Mouse (Mus musculus) cerebellum, adult 2 months (tissue): ENCODE measurements at regions not wholly inside any gene's neighbourhood (a gene's known extent, or its start where the extent isn't known, plus 50 kb on each side); places are given as distances from the start of the nearest gene placed in this dataset.

Source experiments
- DNase-seq, 2 experiments: peaks; one replicate each; pipeline ENCODE4 v3.0.0; 2021
- H3K27ac ChIP-seq: fragments of 200-500 bp; 2 replicates; pipeline ENCODE4 v1.5.1; 2012; ENCODE audit warnings: low read length, control low read depth, inconsistent platforms; ENCODE audit not compliant: insufficient read depth
- H3K27me3 ChIP-seq: fragments of 200-500 bp; 2 replicates; pipeline ENCODE4 v1.6.1; 2012; ENCODE audit warnings: inconsistent platforms, mild to moderate bottlenecking, low read length, moderate library complexity; ENCODE audit not compliant: control insufficient read depth, insufficient read depth
- H3K4me1 ChIP-seq: fragments of 200-500 bp; 2 replicates; pipeline ENCODE4 v1.6.1; 2011; ENCODE audit warnings: low read length; ENCODE audit not compliant: control insufficient read depth, insufficient read depth
- H3K4me3 ChIP-seq: fragments of 200-500 bp; replicated peaks from 2 replicates; pipeline ENCODE3; 2011; ENCODE audit warnings: mild to moderate bottlenecking, low read depth, low read length, control low read depth; ENCODE audit not compliant: insufficient read depth
- CTCF ChIP-seq: fragments of 200-500 bp; IDR thresholded peaks from 2 replicates; pipeline ENCODE4 v1.5.1; 2011; ENCODE audit warnings: low read depth, mild to moderate bottlenecking, control low read depth, low read length, moderate library complexity, borderline replicate concordance; ENCODE audit not compliant: insufficient read depth
- POLR2A ChIP-seq: fragments of 200-500 bp; IDR thresholded peaks from 2 replicates; pipeline ENCODE4 v1.6.1; 2011; ENCODE audit warnings: low read length, control low read depth, borderline replicate concordance; ENCODE audit not compliant: insufficient read depth
- WGBS: fragments of 180-500 bp; shearing (Covaris S2); methylation state at CpG from one replicate; pipeline ENCODE4 v1.1.7; 2018; 5-methylcytosine and 5-hydroxymethylcytosine counted together

DNA sequence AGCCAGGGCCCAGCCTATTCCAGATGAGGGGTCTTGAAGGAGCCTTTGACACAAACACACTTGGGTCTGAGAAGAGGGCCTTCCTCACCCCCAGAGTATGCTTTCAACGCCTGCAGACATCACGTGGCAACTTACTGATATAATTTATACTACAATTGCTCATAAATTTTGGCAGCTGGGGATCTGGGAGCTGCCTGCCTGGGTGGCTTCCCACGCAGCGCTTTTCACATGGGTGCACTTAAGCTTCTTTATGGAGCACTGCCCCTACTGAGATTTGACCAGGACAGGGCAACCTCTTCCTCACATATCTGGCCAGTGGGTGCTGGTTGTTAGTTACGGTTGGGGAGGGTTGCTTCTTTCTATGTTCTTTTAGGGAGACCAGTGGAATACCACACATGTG, 61.6 kb downstream of the Spesp1 start:
- no peak overlapping the region for H3K27ac ChIP-seq
- no peaks in the 10 kb centered on the region for H3K27me3 ChIP-seq
- H3K4me3 ChIP-seq: no peak overlapping the region
- H3K4me1 ChIP-seq: peaks cover 3% of the 10 kb centered on the region
- no peak for DNase-seq
- no peak for TF ChIP-seq POLR2A
- no peak for TF ChIP-seq CTCF
- 76% methylated on average over 5 of the region's 5 CpGs for WGBS

DNA sequence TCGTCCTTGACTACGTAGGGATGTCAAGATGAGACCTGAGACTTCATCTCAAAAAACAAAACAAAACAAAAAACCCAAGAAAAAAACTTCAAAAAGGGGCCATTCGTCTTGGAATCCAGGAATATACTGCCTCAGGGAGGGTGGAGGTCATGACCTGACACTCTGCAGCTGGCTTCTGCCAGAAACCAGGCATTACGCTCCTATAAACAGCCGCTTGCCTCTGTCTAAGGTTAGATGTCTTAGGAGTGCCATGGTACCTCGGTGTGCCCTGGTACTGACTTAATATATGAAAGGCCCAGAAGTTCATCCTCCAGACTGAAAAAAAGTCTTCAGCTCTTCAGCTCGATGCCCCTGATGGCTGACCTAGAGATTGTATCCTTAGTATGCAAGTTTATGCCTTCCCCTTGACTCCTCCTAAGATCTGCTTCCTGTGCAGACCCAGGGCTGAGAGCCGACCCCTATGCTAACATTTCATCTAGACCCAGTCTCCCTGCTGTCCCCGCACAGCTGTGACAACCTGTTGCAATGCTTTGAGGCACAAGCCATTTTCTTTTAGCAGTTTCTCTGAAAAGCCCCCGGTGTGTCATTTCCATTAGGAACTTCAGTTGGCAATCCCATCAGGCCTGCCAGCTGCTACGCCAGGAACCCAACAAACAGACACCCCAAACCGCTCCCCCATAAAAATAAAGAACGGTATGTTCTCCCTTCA, 66.7 kb downstream of the Spesp1 start:
- H3K4me3 ChIP-seq: no peak overlapping the region
- DNase-seq: no peak
- H3K4me1 ChIP-seq: no peaks in the 10 kb centered on the region
- WGBS: 65% methylated on average over 13 of the region's 13 CpGs
- H3K27me3 ChIP-seq: no peaks in the 10 kb centered on the region
- no peak overlapping the region for H3K27ac ChIP-seq
- TF ChIP-seq CTCF (no peak), POLR2A (no peak)

DNA sequence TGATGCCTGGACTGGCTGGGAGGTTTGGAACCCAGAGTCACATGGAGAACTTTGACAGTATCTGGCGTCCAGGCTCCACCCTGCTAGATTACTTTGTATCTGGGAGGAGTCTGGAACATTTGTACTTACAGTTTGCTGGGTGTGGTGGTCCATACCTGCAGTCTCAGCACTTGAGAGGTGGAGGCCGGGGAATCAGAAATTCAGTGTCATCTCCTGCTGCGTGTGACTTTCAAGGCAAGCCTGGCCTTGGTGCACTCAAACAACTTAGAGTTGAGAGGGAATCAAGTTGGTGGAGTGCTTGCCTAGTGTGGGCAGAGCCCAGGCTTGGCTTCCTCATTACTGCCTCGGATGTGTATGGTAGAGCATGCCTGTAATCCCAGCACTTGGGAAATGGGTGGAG, 67.5 kb downstream of the Spesp1 start:
- DNase-seq: no peak
- Histone ChIP-seq H3K4me1 (no peaks in the 10 kb centered on the region), H3K27ac (no peak overlapping the region), H3K27me3 (no peaks in the 10 kb centered on the region), H3K4me3 (no peak overlapping the region)
- TF ChIP-seq CTCF (no peak), POLR2A (no peak)
- whole genome bisulfite sequencing: 95% methylated on average over 4 of the region's 4 CpGs

DNA sequence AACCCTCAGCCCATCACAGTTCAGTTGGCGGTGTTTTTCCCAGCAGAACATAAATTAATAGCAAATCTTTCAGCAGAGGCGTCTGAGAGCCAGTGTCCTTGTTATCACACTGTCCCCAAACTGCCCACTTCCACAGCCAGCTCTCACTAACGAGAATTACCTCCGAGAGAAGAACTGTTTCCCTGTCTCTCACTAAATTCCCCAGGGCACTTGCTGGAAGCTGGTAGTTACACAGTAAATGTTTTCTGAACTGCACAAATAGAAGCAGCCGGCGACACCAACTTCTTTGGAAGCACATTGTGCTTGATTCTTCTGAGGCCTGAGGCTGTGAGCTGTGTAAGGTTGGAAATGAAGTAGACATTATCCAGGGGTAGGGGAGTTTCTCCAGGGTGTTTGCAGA, 69.4 kb downstream of the Spesp1 start:
- no peak overlapping the region for H3K27ac ChIP-seq
- no peak for DNase-seq
- no peak for TF ChIP-seq CTCF
- no peak for TF ChIP-seq POLR2A
- 79% methylated on average over 6 of the region's 6 CpGs for WGBS
- no peak overlapping the region for H3K4me3 ChIP-seq
- no peaks in the 10 kb centered on the region; the same call in 1 of the 2 replicates for H3K27me3 ChIP-seq
- H3K4me1 ChIP-seq: no peaks in the 10 kb centered on the region

DNA sequence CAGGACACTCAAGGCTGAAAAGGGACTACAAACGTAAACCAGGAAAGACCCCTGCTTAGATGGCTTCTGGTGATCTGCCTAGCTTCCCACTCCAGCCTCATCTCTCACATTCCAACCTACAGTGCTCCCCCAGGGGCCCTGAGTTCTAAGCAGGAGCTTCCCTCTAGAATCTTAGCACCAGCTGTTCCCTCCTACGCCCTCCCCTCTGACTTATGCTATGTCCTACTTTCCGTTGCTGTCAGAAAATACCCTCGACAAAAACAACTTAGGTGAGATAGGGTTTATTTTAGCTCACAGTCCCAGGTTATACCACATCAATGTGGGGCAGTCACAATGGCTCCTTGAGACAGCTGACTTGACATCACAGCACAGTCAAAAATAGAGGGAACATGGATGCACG, 71.2 kb downstream of the Spesp1 start:
- Histone ChIP-seq H3K4me1 (no peaks in the 10 kb centered on the region), H3K27ac (no peak overlapping the region), H3K4me3 (no peak overlapping the region), H3K27me3 (no peaks in the 10 kb centered on the region; the same call in 1 of the 2 replicates)
- WGBS: 84% methylated on average over 5 of the region's 5 CpGs
- no peak for DNase-seq
- TF ChIP-seq POLR2A (no peak), CTCF (no peak)

DNA sequence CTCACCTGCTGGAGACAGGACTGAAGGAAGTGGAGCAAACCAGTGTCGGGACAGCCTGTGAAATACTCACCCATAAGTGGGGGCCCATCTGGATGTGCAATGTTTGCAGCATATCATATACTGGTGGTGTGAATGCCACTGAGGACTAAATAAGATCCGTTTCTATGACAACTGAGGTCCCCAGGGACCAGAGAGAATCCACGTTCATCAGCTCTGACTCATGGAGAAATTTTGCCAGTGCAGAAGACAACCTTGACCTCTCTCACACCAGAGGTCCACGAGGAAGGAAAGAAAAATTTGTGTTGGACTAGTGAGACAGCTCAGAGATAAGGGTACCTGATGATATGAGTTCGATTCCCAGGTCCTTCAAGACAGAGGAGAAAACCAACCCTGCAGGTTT, 73.6 kb downstream of the Spesp1 start:
- H3K27me3 ChIP-seq: no peaks in the 10 kb centered on the region; the same call in 1 of the 2 replicates
- H3K4me3 ChIP-seq: no peak overlapping the region
- TF ChIP-seq POLR2A: no peak
- TF ChIP-seq CTCF: no peak
- no peak for DNase-seq
- WGBS: 83% methylated on average over 5 of the region's 5 CpGs
- peaks cover 3% of the 10 kb centered on the region; the same call in 1 of the 2 replicates for H3K4me1 ChIP-seq
- no peak overlapping the region for H3K27ac ChIP-seq

DNA sequence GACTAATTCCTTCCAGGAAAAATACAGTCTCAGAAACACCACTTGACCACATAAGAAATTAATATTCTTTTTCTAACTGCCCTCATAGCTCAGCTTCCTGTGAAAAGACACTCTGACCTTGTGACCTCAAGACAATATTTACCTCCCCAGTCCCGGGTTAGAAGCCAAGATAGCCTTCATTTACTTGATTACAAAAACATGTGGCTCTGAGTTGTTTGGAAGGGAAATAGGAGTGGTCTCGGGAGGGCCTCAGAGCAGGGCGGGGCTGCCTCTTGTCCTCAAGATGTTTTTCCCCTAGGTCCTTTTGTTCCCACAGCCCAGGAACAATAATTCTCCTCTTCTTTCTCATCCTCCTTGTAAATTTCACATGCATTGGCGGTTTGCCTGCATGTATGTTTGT, 76.7 kb downstream of the Spesp1 start:
- Histone ChIP-seq H3K4me3 (no peak overlapping the region), H3K27ac (no peak overlapping the region), H3K4me1 (peaks cover 5% of the 10 kb centered on the region; the same call in 1 of the 2 replicates), H3K27me3 (no peaks in the 10 kb centered on the region; the same call in 1 of the 2 replicates)
- WGBS: 93% methylated on average over 4 of the region's 4 CpGs
- DNase-seq: no peak
- TF ChIP-seq CTCF (no peak), POLR2A (no peak)

DNA sequence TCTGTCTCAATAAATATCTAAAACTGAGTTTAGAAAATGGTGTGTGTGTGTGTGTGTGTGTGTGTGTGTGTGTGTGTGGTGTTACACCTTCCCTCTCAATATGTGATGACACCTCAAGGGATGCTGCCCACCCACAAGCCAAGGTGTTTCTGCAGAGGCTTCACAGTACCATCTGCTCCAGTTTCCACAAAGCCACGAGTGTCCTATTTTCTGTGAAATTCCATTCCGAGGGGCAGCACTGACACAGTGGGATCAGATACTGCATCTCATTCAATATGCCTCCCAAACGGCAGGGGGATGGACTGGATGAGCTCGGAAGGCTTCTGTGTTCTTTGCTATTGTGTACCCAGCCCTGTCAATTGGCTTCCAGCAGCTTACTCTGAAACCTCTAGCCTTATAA, 78.5 kb downstream of the Spesp1 start:
- TF ChIP-seq CTCF (no peak), POLR2A (no peak)
- DNase-seq: no peak
- H3K4me3 ChIP-seq: no peak overlapping the region
- H3K27me3 ChIP-seq: no peaks in the 10 kb centered on the region
- 18% methylated on average over 4 of the region's 4 CpGs for WGBS
- peaks cover 5% of the 10 kb centered on the region; the same call in 1 of the 2 replicates for H3K4me1 ChIP-seq
- no peak overlapping the region for H3K27ac ChIP-seq
